Mouse (Mus musculus) ES-E14 (cell line): ENCODE results near the gene Glb1l.

Source experiments
- CHD2 ChIP-seq: IDR thresholded peaks from 2 replicates; pipeline ENCODE4 v1.6.1; 2014; ENCODE audit warnings: mild to moderate bottlenecking, low read depth, low read length, inconsistent platforms
- HCFC1 ChIP-seq: IDR thresholded peaks from 2 replicates; pipeline ENCODE4 v1.6.1; 2012; ENCODE audit warnings: low read length, inconsistent platforms, borderline replicate concordance; ENCODE audit not compliant: insufficient read depth
- MAFK ChIP-seq: IDR thresholded peaks from 2 replicates; pipeline ENCODE4 v1.6.1; 2014; ENCODE audit warnings: mild to moderate bottlenecking, low read depth, low read length, inconsistent platforms; ENCODE audit not compliant: insufficient read depth
- ZC3H11A ChIP-seq: IDR thresholded peaks from 2 replicates; pipeline ENCODE4 v1.6.1; 2012; ENCODE audit warnings: low read depth, mild to moderate bottlenecking, inconsistent platforms, low read length, borderline replicate concordance
- ZNF384 ChIP-seq: IDR thresholded peaks from 2 replicates; pipeline ENCODE4 v1.6.1; 2012; ENCODE audit warnings: low read depth, low read length, inconsistent platforms

GRCm38 (mm10) chr1:75214442-75214841 is 3.8 kb upstream of the Glb1l start:
- no peak for TF ChIP-seq CHD2
- no peak for TF ChIP-seq HCFC1
- no peak for TF ChIP-seq ZC3H11A
- no peak for TF ChIP-seq ZNF384
- no peak for TF ChIP-seq MAFK
